Mouse (Mus musculus): ENCODE measurements around the gene Kap. TPM values are rescaled to one million over a fixed set of nuclear protein-coding genes. Genes with fewer than 3 reads are reported as not detected.
"Not testable (repeated sequence)": the region's sequence is repeated elsewhere in the genome, so short reads cannot be mapped to it uniquely, and the experiment has no call there.

Kap gene
- total RNA-seq (2022): not detected

DNA sequence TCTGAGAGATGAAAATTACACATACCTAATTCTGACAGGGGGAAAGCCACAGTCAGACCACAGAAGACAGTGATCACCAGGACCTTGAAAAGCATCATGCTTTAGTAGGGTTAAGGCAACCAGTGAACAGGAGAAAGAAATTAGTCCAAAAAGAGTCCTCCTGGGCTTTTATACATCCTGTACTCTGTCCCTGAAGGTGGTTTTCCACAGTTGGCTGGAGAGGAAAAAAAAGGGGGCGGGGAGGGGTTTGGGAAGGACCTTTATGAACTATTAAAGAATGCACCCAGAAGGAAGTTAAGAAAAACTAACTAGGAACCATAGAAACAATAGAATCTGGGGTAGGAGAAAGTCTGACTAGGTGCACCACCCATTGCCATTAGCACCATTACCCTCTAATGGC lies at the start of gene Kap:
Kap (minus strand) TSS at position 237 of the 400 bp plus-strand sequence.
- DNase-seq (ENCODE audit: low spot score in 2 of 2): no peak

DNA sequence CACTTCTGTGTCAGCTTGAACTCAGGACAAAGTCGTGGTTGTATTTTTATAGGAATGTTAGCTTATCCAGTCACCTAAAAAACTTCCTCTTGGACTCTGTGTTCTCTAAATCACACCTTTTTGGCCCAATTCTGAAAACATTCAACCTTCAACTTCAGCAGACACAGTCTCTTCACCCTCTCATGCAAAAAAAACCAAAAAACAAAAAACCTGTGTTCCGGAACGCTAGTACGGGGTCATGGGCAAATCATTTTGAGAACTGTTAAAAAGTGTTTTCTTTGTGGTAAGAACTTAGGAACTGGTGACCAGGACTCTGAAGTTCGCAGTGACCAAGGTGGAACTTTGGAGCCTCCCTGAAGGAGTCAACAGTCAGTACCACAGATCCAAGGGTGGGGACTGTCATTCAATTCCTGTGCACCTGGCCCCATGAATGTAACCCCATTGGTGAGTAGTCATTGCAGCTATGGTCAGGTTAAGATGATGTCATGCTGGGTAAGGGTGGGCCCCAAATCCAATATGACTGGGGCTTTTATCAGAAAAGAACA lies 32.4 kb upstream of the Kap start:
- DNase-seq (ENCODE audit: low spot score in 2 of 2): no peak

DNA sequence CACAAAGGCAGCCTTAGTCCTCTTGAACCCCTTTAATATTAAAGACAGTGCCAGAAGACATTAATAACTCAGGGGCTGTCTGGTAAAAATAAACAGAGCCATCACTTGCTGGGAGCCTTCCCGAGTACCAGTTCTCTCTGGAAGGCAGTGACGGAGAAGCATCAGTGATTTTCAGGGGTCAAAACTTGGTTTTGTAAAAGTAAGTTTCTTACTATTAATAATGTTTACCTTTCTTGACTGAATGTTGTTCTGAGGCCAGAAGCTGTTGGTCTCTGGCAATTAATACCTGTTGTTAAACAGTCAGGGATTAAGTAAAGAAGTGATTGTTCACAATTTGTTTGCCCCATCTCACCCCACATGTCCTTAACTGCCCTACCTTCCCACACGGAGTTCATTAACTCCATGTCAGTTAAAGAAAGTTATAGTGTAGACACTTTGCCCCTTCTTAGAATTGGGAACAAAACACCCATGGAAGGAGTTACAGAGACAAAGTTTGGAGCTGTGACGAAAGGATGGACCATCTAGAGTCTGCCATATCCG lies 30.0 kb upstream of the Kap start:
- DNase-seq (ENCODE audit: low spot score in 2 of 2): no peak

GRCm38 (mm10) chr6:133875906-133876462 lies 22.4 kb upstream of the Kap start:
- DNase-seq (ENCODE audit: low spot score in 2 of 2): no peak

DNA sequence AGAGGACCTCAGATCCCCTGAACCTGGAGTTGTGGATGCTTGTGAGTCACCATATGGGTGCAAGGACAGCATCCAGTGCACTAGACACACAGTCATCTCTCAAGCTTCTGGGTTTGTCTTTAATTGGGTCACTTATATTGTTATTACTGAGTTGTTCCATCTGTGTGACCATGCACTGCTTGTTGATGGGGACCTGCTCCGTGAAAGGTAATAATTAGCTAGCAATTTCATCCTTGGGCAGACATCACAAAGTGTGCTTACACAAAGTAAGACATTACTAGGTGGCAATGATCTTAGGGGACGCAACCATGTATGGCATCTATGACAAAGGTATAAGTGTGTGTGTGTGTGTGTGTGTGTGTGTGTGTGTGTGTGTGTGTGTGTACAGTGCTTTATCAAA lies 19.1 kb upstream of the Kap start:
- DNase-seq (ENCODE audit: low spot score in 2 of 2): no peak

- no peak for DNase-seq (ENCODE audit: low spot score in 2 of 2)
Measured at GRCm38 (mm10) chr6:133871131-133871530, 17.6 kb upstream of the Kap start.

DNA sequence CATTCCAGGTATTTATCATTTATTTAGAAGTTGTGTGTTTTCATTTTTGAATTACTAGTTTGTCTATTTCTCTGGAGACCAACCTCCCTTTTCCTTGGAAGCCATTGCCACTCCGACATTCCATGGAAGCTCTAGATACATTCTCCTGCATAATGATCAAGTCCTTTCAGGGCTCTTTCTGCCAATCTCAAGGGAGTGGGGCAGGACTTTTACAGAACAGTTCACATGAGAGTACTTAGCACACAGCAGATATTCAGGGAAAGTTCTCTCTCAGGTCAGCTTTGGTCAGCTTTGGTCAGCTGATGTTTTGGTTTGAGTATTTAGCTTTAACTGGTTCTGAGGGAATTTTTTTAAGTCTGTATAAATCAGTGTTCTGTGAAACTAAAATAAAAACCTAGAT lies 14.8 kb upstream of the Kap start:
- DNase-seq (ENCODE audit: low spot score in 2 of 2): no peak

DNA sequence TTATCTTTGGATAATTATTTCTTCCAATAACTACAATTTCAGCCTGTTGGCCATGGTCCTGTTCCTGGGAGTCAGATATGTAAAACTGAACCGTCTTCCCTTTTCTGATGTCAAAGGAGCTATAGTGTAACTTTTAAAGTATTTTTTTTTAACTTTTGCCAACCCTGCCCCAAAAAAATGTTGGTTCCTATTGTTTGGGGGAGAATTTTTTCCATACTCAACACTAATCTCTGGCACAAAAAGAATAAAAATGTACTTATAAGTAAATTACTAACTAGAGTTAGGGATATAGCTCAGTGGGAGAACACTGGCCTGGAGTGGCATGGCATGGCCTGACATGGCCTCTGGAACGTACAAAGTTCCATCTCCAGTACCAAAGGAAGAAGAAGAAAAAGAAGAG lies 2.3 kb upstream of the Kap start:
- no peak for DNase-seq (ENCODE audit: low spot score in 2 of 2)

GRCm38 (mm10) chr6:133849359-133849758 lies 4.2 kb downstream of the Kap start:
- no peak for DNase-seq (ENCODE audit: low spot score in 2 of 2)

GRCm38 (mm10) chr6:133848861-133849260 lies 4.7 kb downstream of the Kap start:
- DNase-seq (ENCODE audit: low spot score in 2 of 2): not testable (repeated sequence)

- not testable (repeated sequence) for DNase-seq (ENCODE audit: low spot score in 2 of 2)
Measured at GRCm38 (mm10) chr6:133838296-133838995, 15.1 kb downstream of the Kap start.

DNA sequence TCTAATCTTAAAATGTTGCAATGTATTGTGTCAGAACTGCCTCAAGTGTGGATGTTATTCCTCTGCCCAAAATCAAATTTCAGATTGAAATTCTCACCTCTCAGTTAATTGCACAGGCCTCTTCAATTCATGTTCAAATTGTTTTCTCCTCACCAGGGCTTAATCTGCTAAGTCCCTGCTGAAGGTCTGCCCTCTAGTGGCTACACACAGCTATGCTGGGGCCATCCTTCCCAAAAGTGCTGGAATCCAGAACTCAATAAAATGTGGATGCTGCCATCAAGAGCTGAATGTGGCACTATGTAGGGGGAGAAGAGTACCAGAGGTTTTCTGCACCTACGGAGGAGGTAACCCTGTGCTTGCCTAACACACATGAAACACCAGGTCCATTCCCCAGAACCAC lies 41.2 kb downstream of the Kap start:
- no peak for DNase-seq (ENCODE audit: low spot score in 2 of 2)

Other genes with a start within 250 kb of the Kap start
- gene Etv6, start 181.9 kb upstream of the Kap start, total RNA-seq (2022): 10 to 100 TPM in 1 of 4 experiments, 1 to 10 TPM in 3; 5.1 to 10.3 (median 6.3) TPM